Mouse (Mus musculus) lung, postnatal 14 days (tissue): ENCODE data around the gene Hbq1a.
A peak's percentile ranks its signal among the peaks of the same experiment; 100 is the strongest.
"Not testable (repeated sequence)": the region's sequence is repeated elsewhere in the genome, so short reads cannot be mapped to it uniquely, and the experiment has no call there.

Experiments
- DNase-seq: peaks from one replicate; pipeline ENCODE4 v3.0.0; 2021

Hbq1a gene

DNA sequence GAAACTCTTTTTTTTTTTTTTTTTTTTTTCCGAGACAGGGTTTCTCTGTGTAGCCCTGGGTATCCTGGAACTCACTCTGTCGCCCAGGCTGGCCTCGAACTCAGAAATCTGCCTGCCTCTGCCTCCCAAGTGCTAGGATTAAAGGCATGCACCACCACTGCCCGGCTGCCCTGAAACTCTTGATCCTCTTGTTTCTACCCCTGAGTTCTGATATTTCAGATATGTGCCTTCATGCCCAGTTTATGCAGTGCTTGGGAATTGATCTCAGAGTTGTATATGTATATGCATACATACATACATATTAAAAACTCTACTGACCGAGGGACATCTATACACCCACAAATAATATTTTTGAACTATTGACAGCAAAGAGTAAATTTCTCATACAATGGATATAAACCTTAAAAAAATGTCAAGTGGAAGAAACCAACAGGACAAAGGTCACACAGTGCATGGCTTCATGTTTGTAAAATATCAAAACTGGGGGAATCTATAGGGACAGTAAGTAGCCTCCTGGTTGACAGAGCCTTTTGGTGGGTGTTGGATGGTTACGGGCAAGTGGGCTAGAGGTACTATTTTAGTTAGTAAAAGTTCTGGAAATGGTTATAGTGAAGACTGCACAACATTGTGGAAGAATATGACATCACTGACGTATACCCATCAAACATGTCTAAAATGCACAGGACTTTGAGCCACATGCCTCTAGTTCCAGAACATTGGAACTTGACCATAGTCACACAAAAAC, 14.7 kb upstream of the Hbq1a start:
- DNase-seq, result no peak

DNA sequence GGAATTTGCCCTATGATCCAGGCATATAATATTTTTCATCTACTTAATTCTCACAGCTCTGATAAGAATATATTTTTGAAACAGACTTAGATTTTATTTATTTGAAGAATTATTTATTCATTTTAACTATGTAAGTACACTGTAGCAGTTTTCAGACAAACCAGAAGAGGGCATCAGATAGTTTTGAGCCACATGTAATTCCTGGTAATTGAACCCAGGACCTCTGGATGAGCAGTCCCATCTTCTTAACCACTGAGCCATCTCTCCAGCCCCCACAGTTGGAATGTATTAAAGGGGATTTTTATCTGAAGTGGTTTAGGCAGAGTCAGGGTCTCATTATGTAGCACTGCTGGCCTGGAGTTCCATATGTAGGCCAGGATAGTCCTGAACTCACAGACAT, 14.0 kb upstream of the Hbq1a start:
- DNase-seq, result not testable (repeated sequence)

DNA sequence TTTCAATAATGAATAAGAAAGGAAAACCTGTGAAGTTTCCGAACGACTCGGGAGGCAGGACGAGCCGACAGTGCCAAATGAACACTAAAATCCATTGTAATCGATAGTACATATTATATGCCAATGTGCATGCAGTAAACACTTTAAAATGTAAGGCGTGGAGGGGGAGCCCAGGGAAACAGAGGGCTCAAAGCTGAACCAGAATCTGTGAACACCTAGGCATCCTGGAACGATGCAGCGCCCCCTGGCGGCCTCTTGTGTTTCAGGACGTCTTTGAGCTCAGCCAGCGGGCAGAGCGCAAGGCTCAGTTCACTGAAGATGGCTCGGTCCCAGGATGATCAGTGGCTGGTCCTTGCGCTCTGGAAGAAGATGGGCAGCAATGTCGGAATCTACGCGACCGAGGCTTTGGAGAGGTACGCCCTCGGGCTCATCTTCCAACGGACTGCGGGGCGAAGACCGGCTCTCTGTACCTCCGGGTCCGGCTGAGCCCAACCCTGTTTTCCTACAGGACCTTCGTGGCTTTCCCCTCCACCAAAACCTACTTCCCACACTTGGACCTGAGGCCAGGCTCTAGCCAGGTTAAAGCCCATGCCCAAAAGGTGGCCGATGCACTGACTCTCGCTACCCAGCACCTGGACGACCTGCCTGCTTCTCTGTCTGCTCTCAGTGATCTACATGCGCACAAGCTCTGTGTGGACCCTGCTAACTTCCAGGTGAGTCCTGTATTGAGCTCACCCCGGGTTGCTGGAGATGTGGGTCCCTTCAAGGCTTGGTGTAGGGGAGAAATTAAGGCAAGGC, 13.0 kb upstream of the Hbq1a start, which contains the start of gene Hbq1b:
Gene Hbq1b, plus strand, starts transcription at position 271 of the 798 bp plus-strand sequence.
- DNase-seq, result peak; percentile 81

- no peak for DNase-seq
Observed at GRCm38 (mm10) chr11:32287493-32287825, 12.4 kb upstream of the Hbq1a start.

DNA sequence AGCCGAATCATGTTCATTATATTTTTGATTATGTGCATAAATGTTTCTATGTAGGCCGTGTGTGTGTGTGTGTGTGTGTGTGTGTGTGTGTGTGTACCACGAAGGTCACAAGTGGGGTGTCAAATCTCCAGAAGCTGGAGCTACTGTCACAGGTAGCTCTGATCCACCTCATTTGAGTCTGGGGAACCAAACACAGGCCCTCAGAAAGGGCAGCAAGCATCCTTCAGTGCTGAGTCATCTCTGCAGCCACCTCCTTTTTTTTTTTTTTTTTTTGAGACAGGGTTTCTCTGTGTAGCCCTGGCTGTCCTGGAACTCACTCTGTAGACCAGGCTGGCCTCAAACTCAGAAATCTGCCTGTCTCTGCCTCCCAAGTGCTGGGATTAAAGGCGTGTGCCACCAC, 7.0 kb upstream of the Hbq1a start:
- DNase-seq, result not testable (repeated sequence)

- DNase-seq, result not testable (repeated sequence)
Observed at GRCm38 (mm10) chr11:32293479-32293878, 6.4 kb upstream of the Hbq1a start.

DNA sequence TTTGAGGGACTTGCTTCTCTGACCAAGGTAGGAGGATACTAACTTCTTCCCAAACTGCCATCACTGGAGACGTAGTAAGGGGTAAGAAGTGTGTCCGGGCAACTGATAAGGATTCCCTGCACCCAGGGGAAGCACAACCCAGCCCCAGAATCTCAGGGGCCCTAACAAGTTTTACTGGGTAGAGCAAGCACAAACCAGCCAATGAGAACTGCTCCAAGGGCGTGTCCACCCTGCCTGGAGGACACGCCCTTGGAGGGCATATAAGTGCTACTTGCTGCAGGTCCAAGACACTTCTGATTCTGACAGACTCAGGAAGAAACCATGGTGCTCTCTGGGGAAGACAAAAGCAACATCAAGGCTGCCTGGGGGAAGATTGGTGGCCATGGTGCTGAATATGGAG, 3.7 kb upstream of the Hbq1a start, which contains the start of gene Hba-a2:
Gene Hba-a2, plus strand, starts transcription at position 287 of the 400 bp plus-strand sequence.
- not testable (repeated sequence) for DNase-seq

- DNase-seq, result not testable (repeated sequence)
Observed at GRCm38 (mm10) chr11:32297417-32297816, 2.5 kb upstream of the Hbq1a start.

DNA sequence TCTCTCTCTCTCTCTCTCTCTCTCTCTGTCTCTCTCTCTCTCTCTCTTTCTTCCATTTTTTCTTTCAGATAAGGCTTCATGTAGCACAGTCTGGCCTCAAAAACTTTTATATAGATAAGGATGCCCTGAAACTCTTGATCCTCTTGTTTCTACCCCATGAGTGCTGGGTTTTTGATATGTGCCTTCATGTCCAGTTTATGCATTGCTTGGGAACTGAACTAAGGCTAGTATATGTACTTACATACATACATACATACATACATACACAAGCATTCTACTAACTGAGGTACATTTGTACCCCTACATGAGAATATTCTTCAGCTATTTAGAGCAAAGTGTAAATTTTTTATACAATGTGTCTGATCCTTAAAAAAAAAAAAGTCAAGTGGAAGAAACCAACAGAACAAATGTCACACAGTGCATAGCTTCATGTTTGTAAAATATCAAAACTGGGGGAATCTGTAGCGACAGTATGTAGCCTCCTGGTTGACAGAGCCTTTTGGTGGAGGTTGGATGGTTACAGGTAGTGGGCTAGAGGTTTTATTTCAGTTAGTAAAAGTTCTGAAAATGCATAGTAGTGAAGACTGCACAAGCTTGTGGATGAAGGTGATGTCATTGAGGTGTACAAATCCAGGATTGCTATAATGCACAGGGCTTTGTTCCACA, 1.9 kb upstream of the Hbq1a start:
- no peak for DNase-seq

DNA sequence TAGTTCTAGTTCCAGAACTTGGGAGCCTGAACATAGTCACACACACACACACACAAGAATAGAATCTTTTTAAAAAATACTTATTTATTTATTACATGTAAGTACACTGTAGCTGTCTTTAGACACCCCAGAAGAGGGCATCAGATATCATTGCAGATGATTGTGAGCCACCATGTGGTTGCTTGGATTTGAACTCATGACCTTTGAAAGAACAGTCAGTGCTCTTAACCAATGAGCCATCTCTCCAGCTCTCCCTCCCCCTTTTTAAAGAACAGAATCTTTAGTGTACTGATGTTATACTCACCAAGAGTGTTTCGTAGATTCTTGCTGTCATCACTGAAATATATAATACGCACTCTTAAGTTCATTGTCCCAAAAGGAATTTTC, 1.3 kb upstream of the Hbq1a start:
- DNase-seq, result no peak

DNA sequence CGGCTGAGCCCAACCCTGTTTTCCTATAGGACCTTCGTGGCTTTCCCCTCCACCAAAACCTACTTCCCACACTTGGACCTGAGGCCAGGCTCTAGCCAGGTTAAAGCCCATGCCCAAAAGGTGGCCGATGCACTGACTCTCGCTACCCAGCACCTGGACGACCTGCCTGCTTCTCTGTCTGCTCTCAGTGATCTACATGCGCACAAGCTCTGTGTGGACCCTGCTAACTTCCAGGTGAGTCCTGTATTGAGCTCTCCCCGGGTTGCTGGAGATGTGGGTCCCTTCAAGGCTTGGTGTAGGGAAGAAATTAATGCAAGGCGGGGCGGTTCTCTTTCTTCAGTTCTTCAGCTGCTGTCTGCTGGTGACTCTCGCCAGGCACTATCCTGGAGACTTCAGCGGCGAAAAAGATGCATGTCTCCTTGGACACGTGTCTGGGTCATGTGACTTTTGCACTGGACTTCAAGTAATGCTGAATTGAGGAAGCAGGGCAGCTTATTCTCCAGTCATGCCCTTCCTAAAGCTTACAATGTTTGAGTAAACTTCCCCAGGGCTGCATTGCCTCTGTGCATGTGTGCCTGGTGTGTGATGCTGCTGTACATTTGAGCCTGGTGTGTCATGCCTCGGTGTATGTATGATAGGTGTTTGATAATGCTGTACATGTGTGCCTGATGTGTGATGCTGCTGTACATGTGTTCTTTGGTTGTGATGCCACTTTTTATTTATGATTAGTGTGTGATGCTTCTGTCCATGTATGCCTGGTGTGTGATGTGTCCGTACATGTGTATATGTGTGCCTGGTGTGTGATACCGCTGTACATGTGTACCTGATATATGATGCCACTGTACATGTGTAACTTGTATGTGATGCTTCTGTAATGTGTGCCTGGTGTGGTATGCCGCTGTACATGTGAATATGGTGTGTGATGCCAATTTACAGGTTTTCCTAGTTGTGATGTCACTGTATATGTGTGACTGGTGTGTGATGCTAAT, 704 bp downstream of the Hbq1a start:
- no peak for DNase-seq

DNA sequence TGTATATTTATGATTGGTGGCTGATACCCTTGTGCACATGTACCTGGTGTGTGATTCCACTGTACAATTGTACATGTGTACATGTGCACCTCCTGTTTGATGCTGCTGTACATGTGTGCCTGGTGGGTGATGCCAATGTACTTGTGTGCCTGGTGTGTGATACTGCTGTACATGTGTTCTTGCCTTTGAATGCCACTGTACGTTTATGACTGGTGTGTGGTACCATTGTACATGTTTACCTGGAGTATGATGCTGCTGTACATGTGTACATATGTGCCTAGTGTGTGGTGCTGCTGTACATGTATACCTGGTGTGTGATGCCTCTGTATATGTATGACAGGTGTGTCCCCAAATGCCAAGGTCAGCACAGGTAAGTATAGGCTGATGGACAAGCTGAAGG, 1.6 kb downstream of the Hbq1a start:
- DNase-seq, result no peak

- peak; percentile 29 for DNase-seq
Observed at GRCm38 (mm10) chr11:32302824-32303419, 3.1 kb downstream of the Hbq1a start.

DNA sequence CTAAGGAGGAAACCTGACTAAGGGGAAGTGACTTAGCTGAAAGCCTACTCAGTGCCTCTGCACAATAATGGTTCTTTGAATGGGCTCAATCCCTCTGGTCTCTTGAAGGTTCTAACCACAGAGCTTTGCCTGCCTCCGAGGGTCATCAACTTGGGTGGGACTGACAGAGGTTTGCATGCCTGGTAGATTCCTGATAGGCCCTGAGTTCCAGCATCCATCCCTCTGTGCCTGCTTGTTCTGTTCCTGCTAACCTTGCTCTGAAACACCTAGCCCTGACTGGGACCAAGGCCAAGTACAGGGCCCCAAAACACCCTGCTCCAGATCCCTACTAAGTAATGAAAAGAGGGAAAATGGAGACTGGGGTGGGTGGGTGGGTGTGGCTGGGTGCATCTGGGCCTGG, 3.6 kb downstream of the Hbq1a start:
- DNase-seq, result no peak

- DNase-seq, result no peak
Observed at GRCm38 (mm10) chr11:32307006-32307405, 7.1 kb downstream of the Hbq1a start.

DNA sequence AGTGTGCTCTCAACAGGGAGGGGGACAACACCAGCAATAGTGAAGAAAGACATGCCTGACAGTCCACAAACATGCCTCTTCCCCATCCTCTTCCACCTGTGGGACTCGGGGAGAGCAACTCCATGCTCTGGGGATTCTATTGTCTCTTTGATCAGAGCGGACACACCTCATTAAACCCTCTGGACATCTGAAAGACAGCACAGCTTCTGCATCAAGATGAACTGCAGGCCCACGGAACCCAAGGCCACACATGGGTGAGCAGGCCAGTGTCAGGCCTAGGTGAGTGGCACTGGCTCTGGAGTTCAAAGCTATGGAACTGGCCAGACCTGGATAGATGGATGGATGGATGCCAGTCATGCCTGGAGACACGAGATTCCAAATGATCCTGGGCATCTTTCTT, 9.6 kb downstream of the Hbq1a start:
- no peak for DNase-seq

DNA sequence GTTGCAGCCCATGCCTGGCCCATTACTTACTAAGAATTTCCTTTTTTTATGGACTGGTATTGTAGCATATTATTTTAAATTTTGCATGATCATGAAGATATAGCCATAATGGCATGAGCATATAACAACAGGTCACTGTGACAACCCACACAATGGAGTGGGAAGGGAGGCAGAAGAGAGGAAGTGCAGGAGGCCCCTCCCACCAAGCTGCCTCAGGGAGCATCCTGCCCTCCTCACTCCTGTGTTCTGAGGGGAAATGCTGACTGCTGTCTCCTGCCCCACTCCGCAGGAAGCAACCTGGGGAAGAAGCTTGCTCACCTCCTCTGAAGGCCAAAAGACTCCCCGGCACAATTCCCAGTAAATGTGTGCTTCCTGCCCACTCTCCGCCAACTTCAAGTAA, 10.1 kb downstream of the Hbq1a start:
- no peak for DNase-seq

- no peak for DNase-seq
Observed at GRCm38 (mm10) chr11:32316009-32316408, 16.1 kb downstream of the Hbq1a start.

DNA sequence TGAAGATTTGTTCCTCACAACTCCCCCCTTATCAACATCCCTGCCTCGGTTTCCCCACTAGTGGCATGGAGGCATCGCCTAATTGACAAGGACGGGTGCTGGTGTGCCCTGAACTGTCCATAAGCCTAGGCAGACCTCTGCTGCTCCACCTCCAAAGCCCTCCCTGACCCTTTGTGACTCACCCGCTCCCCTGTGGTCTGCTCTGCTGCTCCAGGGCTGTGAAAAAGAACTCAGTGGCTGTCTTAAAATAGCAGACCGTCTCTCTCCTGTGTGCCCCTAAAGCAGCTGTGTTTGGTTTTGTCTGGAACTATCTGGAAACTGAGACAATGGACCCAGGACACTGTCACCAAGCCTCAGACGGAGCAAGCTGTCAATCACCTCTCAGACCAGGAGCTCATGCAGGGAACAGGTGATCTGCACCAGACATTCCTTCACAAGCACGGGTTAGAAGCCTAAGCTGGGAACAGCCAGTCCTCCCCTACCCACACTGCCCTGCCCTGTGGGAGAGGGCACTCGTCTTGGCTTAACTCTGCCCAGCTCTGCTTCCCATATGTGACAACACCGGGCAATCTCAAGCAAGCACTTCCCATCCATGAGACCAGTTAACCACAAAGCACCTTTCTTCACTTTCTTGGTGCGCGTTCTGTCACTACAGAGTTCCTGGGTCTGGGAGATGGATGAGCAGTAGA, 20.8 kb downstream of the Hbq1a start:
- DNase-seq, result no peak

GRCm38 (mm10) chr11:32321196-32321565, 21.3 kb downstream of the Hbq1a start:
- peak; percentile 65 for DNase-seq

GRCm38 (mm10) chr11:32324609-32325008, 24.7 kb downstream of the Hbq1a start:
- DNase-seq, result peak; percentile 90
